Mouse (Mus musculus): ENCODE results near the gene Gnai2. TPM values are rescaled to one million over a fixed set of nuclear protein-coding genes. Genes with fewer than 3 reads are reported as not detected.
"Not testable (repeated sequence)": the region's sequence is repeated elsewhere in the genome, so short reads cannot be mapped to it uniquely, and the experiment has no call there.

The Gnai2 gene
- polyA plus RNA-seq, 1 experiment from 2014 or later, result 570 TPM

- no peak for ATAC-seq (ENCODE audit: low FRiP score)
- Histone ChIP-seq H3K27me3 (no peaks in the 10 kb centered on the region), H3K27ac (no peak overlapping the region), H3K9me3 (no peaks in the 10 kb centered on the region), H3K36me3 (replicated peaks) (peaks cover 22% of the 10 kb centered on the region), H3K4me1 (peaks cover 49% of the 10 kb centered on the region), H3K4me2 (no peak overlapping the region), H3K4me3 (replicated peaks) (no peak overlapping the region), H3K9ac (no peak overlapping the region)
- WGBS, result 92% methylated on average over 10 of the region's 10 CpGs
Measured at GRCm38 (mm10) chr9:107577871-107578270, 57.3 kb downstream of the Gnai2 start.

DNA sequence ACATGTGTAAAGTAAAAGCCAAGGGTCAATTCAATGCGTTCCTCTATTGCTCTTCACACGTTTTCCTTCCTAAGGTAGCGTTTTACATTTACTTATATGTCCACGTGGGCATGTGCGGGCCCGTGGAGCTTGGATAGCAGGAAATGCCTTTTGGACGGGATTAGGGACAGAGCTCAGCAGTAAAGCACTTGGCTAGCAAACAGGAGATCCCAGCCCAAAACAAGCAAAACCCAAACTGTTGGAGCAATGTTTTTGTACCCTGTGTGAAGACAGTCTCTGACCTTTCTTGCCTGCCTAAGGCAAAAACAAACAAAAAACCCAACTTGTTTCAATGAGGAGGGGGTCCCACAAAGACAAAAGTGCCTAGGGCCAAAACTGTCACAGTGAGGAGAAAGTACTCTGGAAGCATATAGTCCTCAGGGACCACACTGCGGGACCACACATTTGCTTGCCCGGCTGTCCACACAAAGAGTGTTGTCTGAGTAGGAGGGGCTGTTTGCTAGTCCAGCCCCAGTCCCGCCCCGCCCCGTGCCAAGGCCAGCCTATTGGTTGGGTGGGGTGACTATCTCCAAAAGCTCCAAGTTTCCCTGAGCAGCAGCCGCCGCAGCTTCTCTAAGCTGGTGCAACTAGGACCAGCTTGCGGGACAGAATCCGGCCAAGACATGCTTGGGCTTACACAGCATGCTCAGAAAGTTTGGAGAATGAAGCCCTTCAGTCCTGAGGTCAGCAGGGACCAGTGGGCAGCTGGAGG is 58.6 kb downstream of the Gnai2 start, which contains the start of gene Hyal1:
Gene Hyal1, plus strand, starts transcription at position 571 of the 751 bp plus-strand sequence.
- Histone ChIP-seq H3K4me1 (peaks cover 48% of the 10 kb centered on the region), H3K4me2 (peak within 1 kb of the TSS; percentile 46), H3K4me3 (replicated peaks) (peak within 1 kb of the TSS; percentile 28), H3K36me3 (replicated peaks) (peaks cover 36% of the 10 kb centered on the region), H3K9me3 (no peaks in the 10 kb centered on the region), H3K27ac (peak within 1 kb of the TSS; percentile 57), H3K9ac (peak within 1 kb of the TSS; percentile 41; the same call in 1 of the 2 replicates), H3K27me3 (no peaks in the 10 kb centered on the region)
- ATAC-seq (ENCODE audit: low FRiP score), result peak; percentile 77
- 28% methylated on average over 16 of the region's 16 CpGs for WGBS

DNA sequence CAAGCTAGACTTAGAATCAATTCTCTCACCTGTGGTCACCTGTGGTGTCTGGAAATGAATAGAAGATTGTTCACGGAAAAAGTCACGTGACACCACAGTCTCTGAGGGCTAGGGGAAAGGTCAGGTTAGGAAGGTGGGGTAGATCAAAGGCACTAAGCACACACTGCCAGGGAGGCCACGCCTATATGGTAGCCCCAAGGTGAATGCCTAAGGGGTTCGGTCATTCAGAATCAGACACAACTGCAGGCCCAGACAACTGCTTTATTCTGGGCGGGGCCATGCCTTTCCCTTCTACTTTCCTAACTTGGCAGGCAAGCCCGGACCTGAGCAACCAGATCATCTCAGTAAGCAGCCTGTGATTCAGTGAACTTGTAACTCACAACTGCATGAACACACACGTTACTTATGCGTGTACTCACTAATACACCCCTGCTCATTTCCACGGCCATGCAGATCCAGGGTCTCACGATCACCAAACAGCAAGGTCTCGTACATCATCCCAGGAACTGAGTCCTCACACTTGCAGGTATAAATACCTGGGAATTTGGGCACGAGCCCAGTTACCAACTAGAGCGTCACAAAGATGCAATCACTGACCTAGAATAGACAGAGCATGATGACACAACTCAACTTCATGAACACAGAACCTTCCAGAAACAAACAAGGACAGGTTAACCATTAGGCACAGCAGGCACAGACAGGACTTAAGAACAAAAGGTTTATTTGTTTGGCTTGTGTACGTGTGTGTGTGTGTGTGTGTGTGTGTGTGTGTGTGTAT is 59.4 kb downstream of the Gnai2 start:
- Histone ChIP-seq H3K9me3 (no peaks in the 10 kb centered on the region), H3K9ac (no peak overlapping the region), H3K27ac (peak overlapping the region; percentile 57; the same call in 1 of the 2 replicates), H3K4me2 (no peak overlapping the region), H3K4me1 (peaks cover 50% of the 10 kb centered on the region), H3K36me3 (replicated peaks) (peaks cover 43% of the 10 kb centered on the region), H3K4me3 (replicated peaks) (no peak overlapping the region), H3K27me3 (no peaks in the 10 kb centered on the region)
- 91% methylated on average over 14 of the region's 14 CpGs for WGBS
- no peak for ATAC-seq (ENCODE audit: low FRiP score)

- not testable (repeated sequence) for H3K4me3 ChIP-seq (replicated peaks); ATAC-seq (ENCODE audit: low FRiP score); H3K9ac ChIP-seq; H3K9me3 ChIP-seq; H3K27ac ChIP-seq; H3K4me2 ChIP-seq; H3K27me3 ChIP-seq
- WGBS, result 82% methylated on average over 6 of the region's 6 CpGs
- Histone ChIP-seq H3K4me1 (peaks cover 47% of the 10 kb centered on the region), H3K36me3 (replicated peaks) (peaks cover 48% of the 10 kb centered on the region)
Measured at GRCm38 (mm10) chr9:107573774-107574173, 61.4 kb downstream of the Gnai2 start.

GRCm38 (mm10) chr9:107572327-107572662 is 62.9 kb downstream of the Gnai2 start:
- Histone ChIP-seq H3K4me1 (peaks cover 54% of the 10 kb centered on the region), H3K27ac (no peak overlapping the region), H3K27me3 (no peaks in the 10 kb centered on the region), H3K4me3 (replicated peaks) (no peak overlapping the region), H3K4me2 (no peak overlapping the region), H3K9ac (no peak overlapping the region), H3K36me3 (replicated peaks) (peaks cover 48% of the 10 kb centered on the region), H3K9me3 (no peaks in the 10 kb centered on the region)
- WGBS, result 90% methylated on average over 2 of the region's 2 CpGs
- ATAC-seq (ENCODE audit: low FRiP score), result no peak

GRCm38 (mm10) chr9:107571534-107572326 is 63.4 kb downstream of the Gnai2 start:
- no peak for ATAC-seq (ENCODE audit: low FRiP score)
- H3K4me2 ChIP-seq, result peak overlapping the region; percentile 88
- H3K27me3 ChIP-seq, result no peaks in the 10 kb centered on the region
- H3K36me3 ChIP-seq (replicated peaks), result peaks cover 48% of the 10 kb centered on the region
- peaks cover 54% of the 10 kb centered on the region for H3K4me1 ChIP-seq
- no peak overlapping the region for H3K27ac ChIP-seq
- 96% methylated on average over 22 of the region's 22 CpGs for WGBS
- no peaks in the 10 kb centered on the region for H3K9me3 ChIP-seq
- H3K4me3 ChIP-seq (replicated peaks), result no peak overlapping the region
- H3K9ac ChIP-seq, result no peak overlapping the region

DNA sequence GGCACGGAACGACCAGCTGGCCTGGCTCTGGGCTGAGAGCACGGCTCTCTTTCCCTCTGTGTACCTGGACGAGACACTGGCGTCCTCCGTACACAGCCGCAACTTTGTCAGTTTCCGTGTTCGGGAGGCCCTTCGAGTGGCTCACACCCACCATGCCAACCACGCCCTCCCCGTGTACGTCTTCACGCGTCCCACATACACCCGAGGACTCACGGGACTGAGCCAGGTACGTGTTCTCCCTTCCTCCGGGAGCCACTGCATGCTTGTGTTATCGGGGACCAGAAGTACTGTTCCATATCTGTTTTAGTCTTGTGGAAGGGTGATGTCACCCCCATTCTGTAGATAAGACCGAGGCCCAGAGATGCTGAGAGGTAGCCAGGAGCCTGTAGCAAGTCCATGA is 64.3 kb downstream of the Gnai2 start:
- Histone ChIP-seq H3K4me3 (replicated peaks) (peak overlapping the region; percentile 82), H3K4me1 (peaks cover 48% of the 10 kb centered on the region), H3K9ac (peak overlapping the region; percentile 84; the same call in 1 of the 2 replicates), H3K36me3 (replicated peaks) (peaks cover 55% of the 10 kb centered on the region), H3K4me2 (peak overlapping the region; percentile 88), H3K27me3 (no peaks in the 10 kb centered on the region), H3K27ac (no peak overlapping the region), H3K9me3 (no peaks in the 10 kb centered on the region)
- no peak for ATAC-seq (ENCODE audit: low FRiP score)
- 93% methylated on average over 21 of the region's 21 CpGs for WGBS

GRCm38 (mm10) chr9:107570016-107570415 is 65.2 kb downstream of the Gnai2 start:
- H3K36me3 ChIP-seq (replicated peaks), result peaks cover 58% of the 10 kb centered on the region
- no peaks in the 10 kb centered on the region for H3K9me3 ChIP-seq
- peak overlapping the region; percentile 84 for H3K9ac ChIP-seq
- H3K27ac ChIP-seq, result peak overlapping the region; percentile 86
- H3K4me2 ChIP-seq, result peak overlapping the region; percentile 88
- H3K27me3 ChIP-seq, result no peaks in the 10 kb centered on the region
- ATAC-seq (ENCODE audit: low FRiP score), result no peak
- peak overlapping the region; percentile 82 for H3K4me3 ChIP-seq (replicated peaks)
- H3K4me1 ChIP-seq, result peaks cover 49% of the 10 kb centered on the region
- WGBS, result 47% methylated on average over 13 of the region's 13 CpGs

GRCm38 (mm10) chr9:107569270-107569669 is 65.9 kb downstream of the Gnai2 start:
- Histone ChIP-seq H3K27me3 (no peaks in the 10 kb centered on the region), H3K9me3 (no peaks in the 10 kb centered on the region), H3K4me3 (replicated peaks) (peak overlapping the region; percentile 82), H3K27ac (peak overlapping the region; percentile 86), H3K36me3 (replicated peaks) (peaks cover 58% of the 10 kb centered on the region), H3K4me2 (peak overlapping the region; percentile 88), H3K4me1 (peaks cover 50% of the 10 kb centered on the region), H3K9ac (peak overlapping the region; percentile 84)
- ATAC-seq (ENCODE audit: low FRiP score), result peak; percentile 44
- WGBS, result 1% methylated on average over 23 of the region's 23 CpGs

DNA sequence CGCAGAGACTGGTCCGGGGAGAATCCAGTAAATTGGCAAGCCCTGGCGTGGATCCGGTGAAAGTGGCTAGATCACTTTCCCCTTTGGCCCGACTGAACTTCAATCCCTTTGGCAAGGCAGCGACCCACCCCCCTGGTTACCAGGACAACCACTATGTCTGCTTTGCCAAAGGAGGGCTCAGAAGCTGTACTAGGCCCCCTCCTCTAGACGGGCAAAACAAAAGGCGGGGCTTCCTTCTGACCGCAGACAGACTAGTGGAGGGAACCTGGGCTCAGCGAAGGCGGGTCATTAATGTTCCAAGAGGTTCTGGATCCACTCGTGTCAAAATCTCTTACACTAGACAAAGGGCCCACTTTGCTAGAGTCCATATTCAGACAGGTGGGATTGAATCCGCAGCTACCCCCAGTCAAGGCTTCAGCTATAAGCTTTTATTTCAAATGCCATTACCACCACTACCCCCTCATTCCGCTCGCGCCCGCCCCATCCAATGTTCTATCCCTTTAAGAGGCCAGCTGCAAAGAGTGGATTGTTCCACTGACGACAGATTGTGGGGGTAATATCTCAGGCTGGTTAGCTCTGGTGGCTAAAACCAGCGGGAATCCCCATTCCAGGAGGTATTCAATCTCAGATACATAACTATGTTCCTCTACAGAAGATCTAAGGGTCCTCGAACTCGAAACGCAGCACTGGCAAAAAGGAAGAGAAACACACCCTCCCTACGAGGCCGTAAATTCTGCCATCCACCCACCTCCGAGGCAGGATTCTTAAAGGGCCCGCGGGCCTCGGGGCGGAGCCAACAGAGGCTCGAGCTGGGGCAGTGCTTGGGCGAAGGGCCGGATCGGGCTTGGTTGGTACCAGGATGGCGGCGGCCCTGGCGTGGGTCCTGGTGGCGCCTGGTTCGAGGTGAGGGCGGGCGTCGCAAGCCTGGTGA is 66.6 kb downstream of the Gnai2 start:
- H3K36me3 ChIP-seq (replicated peaks), result peaks cover 57% of the 10 kb centered on the region
- H3K27me3 ChIP-seq, result no peaks in the 10 kb centered on the region
- peak overlapping the region; percentile 86 for H3K27ac ChIP-seq
- H3K4me1 ChIP-seq, result peaks cover 57% of the 10 kb centered on the region
- H3K4me2 ChIP-seq, result peak overlapping the region; percentile 88
- under 1% methylated on average over 41 of the region's 41 CpGs for WGBS
- no peaks in the 10 kb centered on the region for H3K9me3 ChIP-seq
- H3K9ac ChIP-seq, result peak overlapping the region; percentile 84
- peak; percentile 91 for ATAC-seq (ENCODE audit: low FRiP score)
- H3K4me3 ChIP-seq (replicated peaks), result peak overlapping the region; percentile 82

DNA sequence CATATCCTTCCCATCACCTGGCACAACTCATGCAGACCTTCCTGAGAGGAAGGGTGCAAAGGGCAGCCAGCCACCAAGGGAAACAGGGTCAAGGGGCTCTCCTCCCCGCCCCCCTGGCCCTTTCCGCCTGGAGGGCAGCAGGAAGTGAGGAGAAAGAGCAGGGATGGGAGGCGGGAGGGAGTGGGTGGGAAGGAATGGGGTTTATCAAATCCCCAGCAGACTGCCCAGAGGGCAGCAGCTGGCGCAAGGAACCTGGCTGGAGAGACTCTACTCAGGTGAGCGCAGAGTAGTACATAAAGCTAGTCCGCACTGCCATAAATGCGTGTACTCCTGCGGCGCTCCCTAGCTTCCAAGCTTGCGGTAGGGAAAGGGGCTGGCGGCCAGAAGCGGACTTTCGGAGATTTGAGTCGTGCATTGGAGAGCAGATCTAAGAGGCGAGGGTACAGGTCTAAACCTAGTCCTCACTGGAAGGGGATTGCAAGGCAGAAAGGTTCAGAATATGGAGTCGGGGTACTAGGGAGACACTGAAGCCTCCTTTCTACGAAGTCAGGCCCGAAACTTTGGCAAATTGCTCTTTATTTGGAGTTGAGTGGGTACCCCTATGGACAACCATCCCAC is 67.4 kb downstream of the Gnai2 start, which contains the start of gene Hyal2:
Gene Hyal2, plus strand, starts transcription at position 244 of the 618 bp plus-strand sequence.
- no peaks in the 10 kb centered on the region for H3K27me3 ChIP-seq
- H3K4me2 ChIP-seq, result peak within 1 kb of the TSS; percentile 88
- ATAC-seq (ENCODE audit: low FRiP score), result no peak
- WGBS, result 4% methylated on average over 18 of the region's 18 CpGs
- H3K9ac ChIP-seq, result peak within 1 kb of the TSS; percentile 84
- H3K9me3 ChIP-seq, result no peaks in the 10 kb centered on the region
- peak within 1 kb of the TSS; percentile 86 for H3K27ac ChIP-seq
- peaks cover 49% of the 10 kb centered on the region for H3K36me3 ChIP-seq (replicated peaks)
- H3K4me3 ChIP-seq (replicated peaks), result peak within 1 kb of the TSS; percentile 82
- peaks cover 60% of the 10 kb centered on the region for H3K4me1 ChIP-seq

Data from forebrain, embryonic 12.5 days (tissue).